Mouse (Mus musculus): Measurements from ENCODE around the gene Pfn1. TPM values are rescaled to one million over a fixed set of nuclear protein-coding genes. Genes with fewer than 3 reads are reported as not detected.

Pfn1 gene
- polyA plus RNA-seq, 1 experiment from 2014 or later, result 977 TPM

- 74% methylated on average over 12 of the region's 12 CpGs for WGBS
- H3K4me2 ChIP-seq, result peak overlapping the region; percentile 93
- no peak for ATAC-seq
Measured at GRCm38 (mm10) chr11:70652029-70652883, 2.2 kb downstream of the Pfn1 start.

GRCm38 (mm10) chr11:70651391-70651790 is 3.1 kb downstream of the Pfn1 start:
- H3K36me3 ChIP-seq (ENCODE audit: poor library complexity, severe bottlenecking), result peaks cover 44% of the 10 kb centered on the region
- H3K9me3 ChIP-seq (replicated peaks), result no peaks in the 10 kb centered on the region
- H3K27me3 ChIP-seq, result no peaks in the 10 kb centered on the region
- peaks cover 56% of the 10 kb centered on the region for H3K4me1 ChIP-seq
- no peak overlapping the region for H3K9ac ChIP-seq
- WGBS, result 84% methylated on average over 2 of the region's 2 CpGs
- H3K4me3 ChIP-seq, result no peak overlapping the region
- no peak for ATAC-seq
- H3K4me2 ChIP-seq, result no peak overlapping the region
- no peak overlapping the region for H3K27ac ChIP-seq

More at GRCm38 (mm10) chr11:70652029-70652883, 2.2 kb downstream of the Pfn1 start:
- peaks cover 44% of the 10 kb centered on the region for H3K36me3 ChIP-seq (ENCODE audit: poor library complexity, severe bottlenecking)
- no peak overlapping the region; the same call in 1 of the 2 replicates for H3K27ac ChIP-seq
- no peaks in the 10 kb centered on the region for H3K27me3 ChIP-seq
- no peaks in the 10 kb centered on the region for H3K9me3 ChIP-seq (replicated peaks)
- H3K9ac ChIP-seq, result peak overlapping the region; percentile 98
- H3K4me1 ChIP-seq, result peaks cover 63% of the 10 kb centered on the region
- peak overlapping the region; percentile 100 for H3K4me3 ChIP-seq

GRCm38 (mm10) chr11:70650322-70651175 is 3.9 kb downstream of the Pfn1 start:
- ATAC-seq, result no peak
- peaks cover 56% of the 10 kb centered on the region for H3K4me1 ChIP-seq
- peaks cover 45% of the 10 kb centered on the region for H3K36me3 ChIP-seq (ENCODE audit: poor library complexity, severe bottlenecking)
- no peak overlapping the region for H3K9ac ChIP-seq
- 89% methylated on average over 12 of the region's 12 CpGs for WGBS
- no peak overlapping the region for H3K4me2 ChIP-seq
- no peaks in the 10 kb centered on the region for H3K9me3 ChIP-seq (replicated peaks)
- H3K4me3 ChIP-seq, result no peak overlapping the region
- H3K27me3 ChIP-seq, result no peaks in the 10 kb centered on the region
- no peak overlapping the region for H3K27ac ChIP-seq

- H3K27ac ChIP-seq, result no peak overlapping the region
- no peaks in the 10 kb centered on the region for H3K9me3 ChIP-seq (replicated peaks)
- peaks cover 57% of the 10 kb centered on the region for H3K4me1 ChIP-seq
- H3K36me3 ChIP-seq (ENCODE audit: poor library complexity, severe bottlenecking), result peaks cover 58% of the 10 kb centered on the region
- no peak for ATAC-seq
- H3K4me3 ChIP-seq, result peak overlapping the region; percentile 75; the same call in 1 of the 2 replicates
- peak overlapping the region; percentile 100 for H3K4me2 ChIP-seq
- 92% methylated on average over 8 of the region's 8 CpGs for WGBS
- no peaks in the 10 kb centered on the region for H3K27me3 ChIP-seq
- H3K9ac ChIP-seq, result no peak overlapping the region
Measured at GRCm38 (mm10) chr11:70649185-70649734, 5.2 kb downstream of the Pfn1 start.

- ATAC-seq, result no peak
- Histone ChIP-seq H3K27ac (no peak overlapping the region), H3K4me2 (peak overlapping the region; percentile 100), H3K9me3 (replicated peaks) (no peaks in the 10 kb centered on the region), H3K9ac (peak overlapping the region; percentile 83), H3K4me3 (peak overlapping the region; percentile 75), H3K36me3 (ENCODE audit: poor library complexity, severe bottlenecking) (peaks cover 64% of the 10 kb centered on the region), H3K27me3 (no peaks in the 10 kb centered on the region), H3K4me1 (peaks cover 57% of the 10 kb centered on the region)
- WGBS, result 87% methylated on average over 4 of the region's 4 CpGs
Measured at GRCm38 (mm10) chr11:70648512-70648911, 5.9 kb downstream of the Pfn1 start.

GRCm38 (mm10) chr11:70647716-70648420 is 6.6 kb downstream of the Pfn1 start:
- H3K36me3 ChIP-seq (ENCODE audit: poor library complexity, severe bottlenecking), result peaks cover 71% of the 10 kb centered on the region

GRCm38 (mm10) chr11:70646691-70647650 is 7.5 kb downstream of the Pfn1 start, which contains the start of the genes Rnf167 and Slc25a11:
Gene Rnf167, plus strand, starts transcription at chr11:70647235.
Gene Slc25a11, minus strand, starts transcription at chr11:70647479.
- peak within 1 kb of the TSS; percentile 92 for H3K27ac ChIP-seq
- peaks cover 67% of the 10 kb centered on the region for H3K36me3 ChIP-seq (ENCODE audit: poor library complexity, severe bottlenecking)
- peak within 1 kb of the TSS; percentile 90 for H3K9ac ChIP-seq
- ATAC-seq, result peak; percentile 90
- H3K4me2 ChIP-seq, result peak within 1 kb of the TSS; percentile 100
- H3K9me3 ChIP-seq (replicated peaks), result no peaks in the 10 kb centered on the region
- WGBS, result under 1% methylated on average over 61 of the region's 63 CpGs
- peak within 1 kb of the TSS; percentile 75 for H3K4me3 ChIP-seq
- H3K27me3 ChIP-seq, result no peaks in the 10 kb centered on the region
- peaks cover 42% of the 10 kb centered on the region for H3K4me1 ChIP-seq

More at GRCm38 (mm10) chr11:70647716-70648420, 6.6 kb downstream of the Pfn1 start:
- Histone ChIP-seq H3K4me3 (peak overlapping the region; percentile 75), H3K9ac (peak overlapping the region; percentile 83), H3K4me2 (peak overlapping the region; percentile 100), H3K4me1 (peaks cover 51% of the 10 kb centered on the region), H3K27me3 (no peaks in the 10 kb centered on the region), H3K27ac (peak overlapping the region; percentile 92), H3K9me3 (replicated peaks) (no peaks in the 10 kb centered on the region)
- WGBS, result 4% methylated on average over 28 of the region's 28 CpGs
- peak; percentile 9; the same call in 1 of the 2 replicates for ATAC-seq

- no peaks in the 10 kb centered on the region for H3K9me3 ChIP-seq (replicated peaks)
- peak overlapping the region; percentile 88 for H3K4me2 ChIP-seq
- peaks cover 37% of the 10 kb centered on the region for H3K4me1 ChIP-seq
- H3K27ac ChIP-seq, result peak overlapping the region; percentile 92
- peak overlapping the region; percentile 75 for H3K4me3 ChIP-seq
- peaks cover 59% of the 10 kb centered on the region for H3K36me3 ChIP-seq (ENCODE audit: poor library complexity, severe bottlenecking)
- no peaks in the 10 kb centered on the region for H3K27me3 ChIP-seq
- H3K9ac ChIP-seq, result peak overlapping the region; percentile 90
- WGBS, result 10% methylated on average over 3 of the region's 3 CpGs
- ATAC-seq, result no peak; the same call in 1 of the 2 replicates
Measured at GRCm38 (mm10) chr11:70646259-70646555, 8.2 kb downstream of the Pfn1 start.

GRCm38 (mm10) chr11:70645461-70646258 is 8.8 kb downstream of the Pfn1 start:
- ATAC-seq, result no peak
- Histone ChIP-seq H3K27ac (no peak overlapping the region), H3K9me3 (replicated peaks) (no peaks in the 10 kb centered on the region), H3K27me3 (no peaks in the 10 kb centered on the region), H3K36me3 (ENCODE audit: poor library complexity, severe bottlenecking) (peaks cover 54% of the 10 kb centered on the region), H3K4me2 (peak overlapping the region; percentile 88), H3K9ac (peak overlapping the region; percentile 90), H3K4me3 (peak overlapping the region; percentile 75), H3K4me1 (peaks cover 37% of the 10 kb centered on the region)
- WGBS, result 95% methylated on average over 12 of the region's 12 CpGs

GRCm38 (mm10) chr11:70644564-70645103 is 9.8 kb downstream of the Pfn1 start:
- Histone ChIP-seq H3K4me1 (peaks cover 36% of the 10 kb centered on the region), H3K9ac (no peak overlapping the region), H3K36me3 (ENCODE audit: poor library complexity, severe bottlenecking) (peaks cover 44% of the 10 kb centered on the region), H3K27ac (no peak overlapping the region), H3K27me3 (no peaks in the 10 kb centered on the region), H3K9me3 (replicated peaks) (no peaks in the 10 kb centered on the region), H3K4me3 (no peak overlapping the region), H3K4me2 (no peak overlapping the region)
- WGBS, result 97% methylated on average over 8 of the region's 8 CpGs
- ATAC-seq, result no peak
